Mouse (Mus musculus): ENCODE results near the gene Gm15517.
"Not testable (repeated sequence)": the region's sequence is repeated elsewhere in the genome, so short reads cannot be mapped to it uniquely, and the experiment has no call there.

The Gm15517 gene

GRCm38 (mm10) chr7:44271309-44271708, 10.1 kb downstream of the Gm15517 start:
- no peak for DNase-seq

DNA sequence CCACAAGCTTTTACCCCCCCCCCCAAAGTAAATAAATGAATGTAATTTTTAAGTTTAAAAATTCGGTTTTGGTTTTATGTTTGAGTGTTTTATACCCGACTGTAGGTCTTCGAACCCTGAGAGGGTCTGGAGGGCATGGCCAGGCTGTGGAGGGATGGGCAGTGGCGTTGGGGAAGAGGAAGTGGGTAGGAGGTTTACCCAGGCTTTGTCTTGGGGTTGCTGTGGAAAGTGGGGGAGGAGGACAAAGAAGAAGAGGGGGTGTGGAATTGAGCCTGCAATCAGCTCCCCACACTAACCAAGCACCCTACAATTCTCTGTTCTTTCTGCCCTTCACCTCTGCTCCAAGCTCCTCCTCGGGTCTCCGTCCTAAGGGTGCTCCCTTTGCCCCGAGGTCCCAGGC, 11.3 kb downstream of the Gm15517 start:
- no peak for DNase-seq

DNA sequence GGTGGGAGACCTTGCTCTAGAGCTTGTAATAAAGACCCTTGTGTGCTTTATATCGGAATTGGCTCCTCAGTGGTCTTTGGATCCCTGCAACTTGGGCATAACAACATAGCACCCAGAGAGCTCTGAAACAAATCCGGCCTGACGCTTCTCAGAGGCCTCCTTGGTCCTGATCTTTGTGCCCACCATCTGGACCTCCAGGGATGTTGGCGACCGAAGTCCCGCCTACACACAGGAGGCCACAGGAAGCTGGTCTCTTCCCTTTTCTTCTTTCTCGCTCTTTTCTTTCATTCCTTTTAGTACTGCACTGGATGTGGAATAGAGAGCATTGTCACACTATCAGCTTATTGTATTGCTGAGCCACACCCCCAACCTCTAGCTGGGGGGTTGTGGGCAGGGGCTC, 12.2 kb downstream of the Gm15517 start:
- no peak for DNase-seq

- no peak for DNase-seq
These were observed 12.8 kb downstream of the Gm15517 start for GRCm38 (mm10) chr7:44274096-44274495.

- no peak for DNase-seq
These were observed 14.3 kb downstream of the Gm15517 start for GRCm38 (mm10) chr7:44275546-44275945.

GRCm38 (mm10) chr7:44276461-44277249, 15.4 kb downstream of the Gm15517 start:
- no peak for DNase-seq

- peak; percentile 42 to 72 for DNase-seq
These were observed 16.0 kb downstream of the Gm15517 start for GRCm38 (mm10) chr7:44277250-44277622.

- no peak for DNase-seq
These were observed 19.7 kb downstream of the Gm15517 start for GRCm38 (mm10) chr7:44280959-44281358.

DNA sequence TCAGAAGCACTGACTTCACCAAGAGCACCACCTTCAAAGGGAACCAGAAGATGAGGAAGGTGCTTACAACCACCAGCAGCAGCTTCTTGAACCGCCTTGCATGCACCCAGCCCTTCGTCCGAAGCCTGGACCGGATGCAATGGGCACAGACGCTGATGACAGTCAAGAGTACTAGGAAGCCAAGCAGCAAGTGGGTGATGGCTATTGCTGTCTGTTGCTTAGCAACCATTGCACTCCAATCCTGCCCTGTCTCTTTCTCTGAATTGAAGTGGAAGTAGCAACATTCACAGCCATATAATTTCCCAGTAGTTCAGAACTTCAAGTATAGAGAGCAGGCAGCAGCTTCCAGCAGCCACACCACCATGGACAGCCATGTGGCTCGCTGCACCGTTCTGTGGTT, 20.3 kb downstream of the Gm15517 start:
- DNase-seq, result no peak

- DNase-seq, result no peak
These were observed 26.5 kb downstream of the Gm15517 start for GRCm38 (mm10) chr7:44287760-44288159.

DNA sequence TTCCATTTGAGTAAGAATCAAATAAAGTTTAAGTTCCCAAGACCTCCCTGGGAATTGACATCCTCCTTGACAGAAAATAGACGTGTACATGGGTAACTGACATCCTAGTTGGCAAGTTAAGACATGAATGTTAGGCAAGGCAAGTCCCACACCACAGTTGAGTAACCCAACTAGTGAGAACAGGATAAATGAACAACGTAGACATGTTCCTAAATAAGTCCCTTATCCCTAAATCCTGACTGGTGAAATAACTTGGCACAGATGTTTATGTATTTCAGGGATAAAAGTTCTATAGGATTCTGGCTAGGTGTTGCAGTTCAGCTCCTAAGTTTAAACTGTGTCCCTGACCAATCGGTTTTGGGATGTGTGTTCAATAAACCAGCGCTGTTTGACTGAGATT, 29.7 kb downstream of the Gm15517 start:
- DNase-seq, result no peak

GRCm38 (mm10) chr7:44291418-44291817, 30.2 kb downstream of the Gm15517 start:
- no peak for DNase-seq

DNA sequence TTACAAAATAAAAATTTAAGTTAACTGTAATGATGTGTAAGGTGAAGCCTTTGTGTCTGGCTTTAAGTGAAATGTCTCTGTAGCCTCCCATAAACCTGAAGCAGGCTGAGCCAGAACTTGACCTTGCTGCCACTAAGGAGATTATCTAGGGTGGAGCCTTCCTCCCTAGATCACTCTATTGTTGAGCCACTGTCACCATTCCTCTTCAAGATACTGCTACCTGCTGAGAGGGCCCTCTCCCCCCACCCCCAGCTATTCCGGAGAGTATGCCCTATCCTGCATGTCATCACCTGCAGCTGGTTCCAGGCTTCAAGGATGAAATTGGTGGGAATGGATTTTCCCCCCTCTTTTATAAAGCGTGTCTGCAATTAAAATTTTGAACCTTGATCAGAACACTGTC, 36.3 kb downstream of the Gm15517 start:
- DNase-seq, result not testable (repeated sequence)

GRCm38 (mm10) chr7:44303346-44304340, 42.4 kb downstream of the Gm15517 start:
- DNase-seq, result no peak

GRCm38 (mm10) chr7:44304463-44304774, 43.2 kb downstream of the Gm15517 start:
- no peak for DNase-seq

DNA sequence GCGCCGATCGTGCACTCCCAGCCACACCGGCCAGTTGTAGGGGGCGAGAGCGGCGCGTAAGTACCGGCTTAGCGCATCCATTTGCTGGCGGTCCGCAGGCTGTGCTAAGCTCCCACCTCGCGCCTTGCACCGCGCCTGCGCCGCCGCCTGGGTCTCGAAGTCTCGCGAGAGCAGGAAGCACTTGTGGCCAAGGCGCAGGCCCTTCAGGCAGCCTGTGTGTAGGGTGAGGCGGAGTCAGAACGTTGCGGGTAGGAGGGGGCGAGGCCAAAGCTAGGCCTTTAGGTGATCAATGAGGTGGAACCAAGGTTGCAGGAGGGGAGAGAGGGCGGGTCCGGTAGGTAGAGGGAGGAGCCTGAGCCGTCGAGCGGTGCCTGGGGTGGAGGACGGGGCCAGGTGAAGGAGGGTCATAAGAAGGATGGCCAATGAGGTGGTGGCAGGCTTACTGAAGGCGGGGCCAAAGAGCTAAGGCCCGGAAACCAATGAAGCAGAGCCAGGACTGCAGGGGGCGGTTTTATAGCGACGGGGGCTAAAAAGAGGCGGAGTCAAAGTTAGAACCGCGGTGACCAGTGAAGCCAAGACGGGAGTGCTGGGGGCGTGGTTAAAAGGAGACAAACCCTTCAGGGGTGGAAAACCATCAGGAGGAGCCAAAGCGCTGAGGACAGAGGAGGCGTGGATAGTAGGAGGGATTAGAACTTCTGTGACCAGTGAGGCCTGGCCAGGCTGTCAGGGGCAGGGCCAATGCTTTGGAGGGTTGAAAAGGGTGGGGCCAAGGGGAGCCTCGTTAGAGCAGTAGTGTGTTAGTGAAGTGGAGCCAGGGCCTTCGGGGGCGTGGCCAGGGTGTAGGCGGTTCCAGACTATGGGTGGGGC, 43.8 kb downstream of the Gm15517 start:
- DNase-seq, result peak; percentile 91 to 95

- no peak for DNase-seq
These were observed 44.4 kb downstream of the Gm15517 start for GRCm38 (mm10) chr7:44305686-44306085.

DNA sequence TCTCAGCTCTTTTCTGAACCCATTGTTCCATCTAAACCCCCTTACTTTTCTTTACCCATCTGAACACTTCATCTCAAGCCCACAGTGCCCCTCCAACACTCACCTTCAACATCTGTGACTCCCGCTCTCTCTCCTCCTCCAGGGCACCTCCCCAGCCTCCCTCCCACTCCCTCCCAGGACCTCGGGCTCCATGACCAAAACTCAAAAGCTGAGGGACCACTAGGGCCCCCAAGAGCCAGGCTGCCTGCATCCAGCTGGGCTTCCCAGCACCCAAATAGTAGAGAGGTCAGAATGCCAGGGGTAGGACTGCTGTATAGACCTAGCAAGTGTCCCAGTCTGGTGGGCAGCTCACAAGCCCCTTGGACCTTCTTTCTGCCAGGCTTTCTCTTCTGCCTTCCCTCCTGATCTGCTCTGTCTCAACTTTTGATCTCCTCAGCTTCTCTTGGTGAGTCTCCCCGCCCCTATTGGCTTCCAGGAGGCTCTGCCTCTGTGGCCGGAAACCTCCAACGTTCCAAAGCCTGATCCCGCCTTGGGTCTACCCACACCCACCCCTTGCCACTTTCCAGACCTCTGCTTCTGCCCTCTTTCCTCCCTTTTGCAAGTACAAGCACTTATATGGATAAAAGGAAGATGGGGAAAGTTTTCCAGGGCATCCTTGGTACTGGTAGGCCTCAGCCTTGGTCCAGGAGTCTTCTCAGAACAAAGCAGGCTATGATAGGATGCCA, 45.4 kb downstream of the Gm15517 start, which contains the start of gene Clec11a:
Clec11a (minus strand) TSS at position 387 of the 725 bp plus-strand sequence.
- no peak for DNase-seq

GRCm38 (mm10) chr7:44307261-44308020, 46.2 kb downstream of the Gm15517 start:
- DNase-seq, result no peak

GRCm38 (mm10) chr7:44309475-44310284, 48.4 kb downstream of the Gm15517 start, which contains the start of gene Shank1:
Gene Shank1 (plus strand): TSS chr7:44310253.
- no peak for DNase-seq

All from spleen, adult 18-20 months (tissue).